28 mouse cellular contexts compared by ENCODE assay signal in genomic region chr11:95762996-95763395, GRCm38 (mm10). TPM values are rescaled to one million over a fixed set of nuclear protein-coding genes. Genes with fewer than 3 reads are reported as not detected.
DNase-seq lines count a peak whose midpoint lies in the region; ATAC-seq lines count a peak whose summit lies in the region.
"Had no signal": no experiment of that assay in that cellular context is flagged by ENCODE, and none has a peak within 500 bp of the region (broad histone marks: within the 10 kb centered on the region; RNA-seq: fewer than 3 reads in every experiment).

No protein-coding gene starts in this region.

- H3K4me2 ChIP-seq in embryonic facial prominence, embryonic 14.5 days (ENCODE audit: low read depth, low read length), result no peak overlapping the region
- H3K4me2 ChIP-seq: forebrain, embryonic 15.5 days; liver, embryonic 15.5 days had no signal

- no peak overlapping the region for H3K27ac ChIP-seq in embryonic facial prominence, embryonic 14.5 days (replicated peaks; ENCODE audit: low read depth, low read length)
- no peak overlapping the region for H3K27ac ChIP-seq in embryonic facial prominence, embryonic 10.5 days (replicated peaks)
- H3K27ac ChIP-seq: forebrain, embryonic 15.5 days; heart, adult 2 months; layer of hippocampus, adult 2 months; liver, embryonic 15.5 days; stomach, postnatal 0 days had no signal

- WGBS in embryonic facial prominence, embryonic 14.5 days, result 57% methylated on average over 4 of the region's 4 CpGs
- WGBS in embryonic facial prominence, embryonic 10.5 days, result 90% methylated on average over 4 of the region's 4 CpGs

- no peak overlapping the region for H3K4me3 ChIP-seq in embryonic facial prominence, embryonic 14.5 days (ENCODE audit: low read depth, low read length)
- H3K4me3 ChIP-seq in embryonic facial prominence, embryonic 10.5 days, result no peak overlapping the region
- H3K4me3 ChIP-seq: forebrain, embryonic 15.5 days; heart, adult 2 months; hindbrain, embryonic 10.5 days; layer of hippocampus, adult 2 months; liver, embryonic 15.5 days had no signal

- peak; percentile 48 for DNase-seq in embryonic facial prominence, embryonic 14.5 days (ENCODE audit: low spot score)
- DNase-seq in embryonic facial prominence, embryonic 10.5 days (ENCODE audit: low spot score), result no peak
- DNase-seq in kidney, postnatal 14 days, result peak; percentile 28
- DNase-seq in kidney, adult 8-10 months, result no peak
- peak; percentile 36 for DNase-seq in lung, postnatal 10 days
- DNase-seq in lung, adult 18-20 months, result no peak
- peak; percentile 18 for DNase-seq in lung, postnatal 25 days (ENCODE audit: low spot score)
- no peak for DNase-seq in right cerebral cortex, postnatal 10 days (ENCODE audit: low spot score in 2 of 2)
- DNase-seq: adrenal gland, adult 2 months; adrenal gland, postnatal 36 days; cerebellum, adult 18-20 months; cerebellum, postnatal 14 days; gastrocnemius, postnatal 25 days; heart, adult 2 months; heart, postnatal 14 days; kidney, adult 18-20 months; kidney, postnatal 36 days; spleen, adult 18-20 months; thymus, adult 18-20 months; thymus, postnatal 25 days had no signal

- no peak overlapping the region for H3K9ac ChIP-seq in embryonic facial prominence, embryonic 14.5 days (ENCODE audit: low read depth, low read length)
- H3K9ac ChIP-seq: forebrain, embryonic 15.5 days; liver, embryonic 15.5 days had no signal

- H3K4me1 ChIP-seq in embryonic facial prominence, embryonic 14.5 days (ENCODE audit: control insufficient read depth, insufficient read depth, low read length), result no peaks in the 10 kb centered on the region
- H3K4me1 ChIP-seq in embryonic facial prominence, embryonic 10.5 days, result no peaks in the 10 kb centered on the region
- H3K4me1 ChIP-seq: forebrain, embryonic 15.5 days; hindbrain, embryonic 10.5 days; liver, embryonic 15.5 days had no signal

- peaks cover 27% of the 10 kb centered on the region for H3K36me3 ChIP-seq in embryonic facial prominence, embryonic 14.5 days (ENCODE audit: control insufficient read depth, insufficient read depth, low read length)
- H3K36me3 ChIP-seq in embryonic facial prominence, embryonic 10.5 days (replicated peaks), result peaks cover 57% of the 10 kb centered on the region

- H3K27me3 ChIP-seq in embryonic facial prominence, embryonic 14.5 days (replicated peaks; ENCODE audit: control insufficient read depth, insufficient read depth, low read length), result no peaks in the 10 kb centered on the region
- no peaks in the 10 kb centered on the region for H3K27me3 ChIP-seq in embryonic facial prominence, embryonic 10.5 days (replicated peaks; ENCODE audit: low read depth, poor library complexity, severe bottlenecking)
- H3K27me3 ChIP-seq: forebrain, embryonic 15.5 days; liver, embryonic 15.5 days had no signal

- H3K9me3 ChIP-seq in embryonic facial prominence, embryonic 14.5 days (ENCODE audit: control insufficient read depth, low read length), result no peaks in the 10 kb centered on the region
- no peaks in the 10 kb centered on the region for H3K9me3 ChIP-seq in embryonic facial prominence, embryonic 10.5 days
- H3K9me3 ChIP-seq: forebrain, embryonic 15.5 days; hindbrain, embryonic 10.5 days; liver, embryonic 15.5 days had no signal

- no peak for ATAC-seq in embryonic facial prominence, embryonic 14.5 days (ENCODE audit: low read depth)
- ATAC-seq: activated CD4-positive, CD25-positive, alpha-beta regulatory T cell, adult 4 months; forebrain, embryonic 15.5 days; hindbrain, embryonic 16.5 days; midbrain, embryonic 16.5 days had no signal

RNA-seq across cellular contexts. Expression of gene B130006D01Rik, which starts 39.6 kb away (rescaled TPM):
- polyA plus RNA-seq in embryonic facial prominence, embryonic 14.5 days (2014; fragmentation: Nextera tagmentation; extraction: Ambion mirVana), result 1.1 TPM in 2 replicates
- polyA plus RNA-seq in embryonic facial prominence, embryonic 10.5 days (2016; fragmentation: Nextera tagmentation; extraction: Ambion mirVana), result 1.9 and 2.2 TPM in 2 replicates

RNA-seq across cellular contexts. Expression of gene Zfp652, which starts 50.5 kb away (rescaled TPM):
- 11.5 and 11.6 TPM in 2 replicates for polyA plus RNA-seq in embryonic facial prominence, embryonic 14.5 days (2014; fragmentation: Nextera tagmentation; extraction: Ambion mirVana)
- 19.5 and 20.3 TPM in 2 replicates for polyA plus RNA-seq in embryonic facial prominence, embryonic 10.5 days (2016; fragmentation: Nextera tagmentation; extraction: Ambion mirVana)

Comparison
In these comparisons a context has a peak if more than half of its experiments do, and no peak if none do; other contexts are left out.
1. DNase-seq: peak in embryonic facial prominence, embryonic 14.5 days (single experiment), kidney, postnatal 14 days (single experiment), lung, postnatal 10 days (single experiment) and lung, postnatal 25 days (single experiment); none in embryonic facial prominence, embryonic 10.5 days (single experiment), kidney, adult 8-10 months (0 of 2), lung, adult 18-20 months (0 of 2) and right cerebral cortex, postnatal 10 days (0 of 2).